8 mouse cellular contexts compared by ENCODE assay signal in the genomic region with DNA sequence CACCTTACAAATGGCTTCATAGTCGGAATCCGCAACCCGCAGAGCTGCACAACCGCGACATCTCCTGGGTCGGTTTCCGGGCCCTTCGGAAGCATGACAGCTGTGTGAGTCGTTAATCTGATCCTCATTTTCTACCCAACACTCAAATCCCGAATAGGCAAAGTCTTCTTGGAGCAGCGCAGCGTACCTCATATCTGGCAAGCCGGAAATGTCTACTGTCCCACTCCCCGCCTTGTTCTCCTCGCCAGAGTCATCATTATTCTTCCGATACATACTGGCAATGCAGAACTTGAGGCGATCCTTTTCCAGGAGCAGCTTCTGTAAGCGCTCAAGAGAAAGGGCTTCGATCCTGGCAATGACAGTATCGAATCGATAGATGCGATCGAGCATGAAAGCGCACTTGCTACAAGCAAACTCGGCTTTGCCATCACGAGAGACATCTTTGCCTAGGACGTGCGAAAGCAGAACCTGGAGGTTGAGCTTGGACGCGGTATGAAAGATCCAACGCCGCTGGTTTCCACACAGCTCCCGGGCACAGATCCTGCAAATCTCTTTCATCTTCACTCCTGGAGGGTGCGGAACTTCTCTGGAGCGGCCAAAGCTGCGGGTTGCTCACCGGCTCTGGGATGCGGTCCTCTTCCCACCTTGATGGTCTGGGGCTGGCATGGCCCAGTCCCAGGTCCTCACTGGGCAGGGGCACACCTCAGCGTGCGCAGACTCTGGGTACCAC.
DNase-seq lines count a peak whose midpoint lies in the region; ATAC-seq and TF ChIP-seq lines count a peak whose summit lies in the region.

No protein-coding gene starts in this region.

- TF ChIP-seq CTCF in spleen, adult 2 months (IDR thresholded peaks at IDR 0.05; ENCODE audit: extremely low read depth, insufficient read depth, insufficient read length, insufficient replicate concordance) = no peak
- TF ChIP-seq CTCF in bone marrow macrophage, adult 2 months (IDR thresholded peaks at IDR 0.05; ENCODE audit: low read depth, low read length) = no peak

- peak overlapping the region; percentile 89 for H3K9ac ChIP-seq in heart, embryonic 13.5 days

- H3K27ac ChIP-seq in spleen, adult 2 months (ENCODE audit: insufficient read depth, low read length) = peak overlapping the region; percentile 75
- no peak overlapping the region for H3K27ac ChIP-seq in bone marrow macrophage, adult 2 months (ENCODE audit: insufficient read depth, low read depth, low read length)
- H3K27ac ChIP-seq in heart, embryonic 13.5 days (replicated peaks) = peak overlapping the region; percentile 92
- peak overlapping the region; percentile 88 for H3K27ac ChIP-seq in limb, embryonic 10.5 days

- no peaks in the 10 kb centered on the region for H3K9me3 ChIP-seq in heart, embryonic 13.5 days
- no peaks in the 10 kb centered on the region for H3K9me3 ChIP-seq in limb, embryonic 10.5 days (replicated peaks)

- H3K4me2 ChIP-seq in heart, embryonic 13.5 days = peak overlapping the region; percentile 91

- no peak for TF ChIP-seq POLR2A in spleen, adult 2 months (IDR thresholded peaks at IDR 0.05; ENCODE audit: low read depth, low read length)
- TF ChIP-seq POLR2A in bone marrow macrophage, adult 2 months (IDR thresholded peaks at IDR 0.05; ENCODE audit: borderline replicate concordance, low read depth, low read length) = no peak

- ATAC-seq in heart, embryonic 13.5 days (ENCODE audit: extremely low read depth, insufficient number of reproducible peaks, low FRiP score, low TSS enrichment) = no peak; the same call in 1 of the 2 replicates
- ATAC-seq in monocyte, adult 5-6 weeks (replicated peaks; ENCODE audit: insufficient number of reproducible peaks, low FRiP score, low TSS enrichment, poor library complexity, severe bottlenecking) = peak; percentile 15; the same call in 1 of the 2 replicates

- peak overlapping the region; percentile 87 for H3K4me3 ChIP-seq in spleen, adult 2 months (ENCODE audit: extremely low read depth, insufficient read depth, insufficient read length)
- H3K4me3 ChIP-seq in bone marrow macrophage, adult 2 months (ENCODE audit: insufficient read depth, low read length) = peak overlapping the region; percentile 70
- H3K4me3 ChIP-seq in heart, embryonic 13.5 days = peak overlapping the region; percentile 82
- H3K4me3 ChIP-seq in limb, embryonic 10.5 days = peak overlapping the region; percentile 83

- DNase-seq in spleen, adult 2 months (ENCODE audit: low read depth in 1 of 2, low spot score in 2 of 2) = no peak
- DNase-seq in spleen, postnatal 4 days (ENCODE audit: low spot score in 2 of 2) = no peak
- DNase-seq in limb, embryonic 10.5 days (ENCODE audit: low spot score) = peak; percentile 37
- no peak for DNase-seq in frontal cortex, postnatal 10 days (ENCODE audit: low spot score in 2 of 2)
- DNase-seq in layer of hippocampus, adult 9-10 months (ENCODE audit: low spot score) = no peak

- no peaks in the 10 kb centered on the region for H3K27me3 ChIP-seq in spleen, adult 2 months (ENCODE audit: control insufficient read depth, insufficient read depth, low read length)
- H3K27me3 ChIP-seq in heart, embryonic 13.5 days (replicated peaks) = no peaks in the 10 kb centered on the region
- no peaks in the 10 kb centered on the region for H3K27me3 ChIP-seq in limb, embryonic 10.5 days (ENCODE audit: low read depth, poor library complexity, severe bottlenecking)

- 10% methylated on average over 40 of the region's 40 CpGs for WGBS in spleen, adult 2 months
- 9% methylated on average over 40 of the region's 40 CpGs for WGBS in heart, embryonic 13.5 days
- 10% methylated on average over 40 of the region's 40 CpGs for WGBS in limb, embryonic 10.5 days

- peaks cover 2% of the 10 kb centered on the region; the same call in 1 of the 2 replicates for H3K4me1 ChIP-seq in spleen, adult 2 months (ENCODE audit: control insufficient read depth, insufficient read depth, insufficient read length)
- H3K4me1 ChIP-seq in bone marrow macrophage, adult 2 months (ENCODE audit: control insufficient read depth, insufficient read depth, low read length) = peaks cover 22% of the 10 kb centered on the region
- H3K4me1 ChIP-seq in heart, embryonic 13.5 days = peaks cover 46% of the 10 kb centered on the region
- peaks cover 32% of the 10 kb centered on the region for H3K4me1 ChIP-seq in limb, embryonic 10.5 days

- H3K36me3 ChIP-seq in spleen, adult 2 months (ENCODE audit: control insufficient read depth, insufficient read depth, low read length) = no peaks in the 10 kb centered on the region
- peaks cover 15% of the 10 kb centered on the region; the same call in 1 of the 2 replicates for H3K36me3 ChIP-seq in heart, embryonic 13.5 days
- H3K36me3 ChIP-seq in limb, embryonic 10.5 days = no peaks in the 10 kb centered on the region
